Mouse (Mus musculus) naive thymus-derived CD4-positive, alpha-beta T cell, adult 5 months (primary cell): Measurements from ENCODE around the gene Chmp4b. TPM values are rescaled to one million over a fixed set of nuclear protein-coding genes. Genes with fewer than 3 reads are reported as not detected.

Experiments
- polyA plus RNA-seq: library from polyadenylated mRNA; unstranded; fragments of 100-300 nt; shearing (Covaris generic); gene quantifications from one replicate; pipeline ENCODE4 v1.2.1, GENCODE M21; 2017

The Chmp4b gene
- polyA plus RNA-seq = 24.5 TPM

DNA sequence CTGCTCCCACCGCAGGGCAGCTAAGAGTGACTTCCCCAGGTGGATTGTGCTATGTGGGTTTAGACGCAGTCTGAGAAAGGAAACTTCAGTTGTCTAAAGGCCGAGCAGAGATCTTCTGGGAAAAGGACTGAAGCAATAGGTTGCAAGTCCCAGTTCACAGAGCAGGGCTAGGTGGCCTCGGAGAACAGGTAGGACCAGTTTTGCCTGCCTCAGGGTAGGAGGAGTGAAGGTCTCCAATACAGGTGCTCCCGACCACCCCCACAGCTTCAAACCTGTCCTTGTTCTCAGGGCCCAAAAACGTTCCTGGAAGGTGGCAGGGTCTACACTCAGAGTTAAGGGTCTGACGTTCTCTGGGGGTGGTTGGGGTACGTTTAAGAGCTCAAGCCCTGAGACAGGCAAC is at the start of gene Chmp4b:
Gene Chmp4b, plus strand, starts transcription at position 343 of the 400 bp plus-strand sequence.

DNA sequence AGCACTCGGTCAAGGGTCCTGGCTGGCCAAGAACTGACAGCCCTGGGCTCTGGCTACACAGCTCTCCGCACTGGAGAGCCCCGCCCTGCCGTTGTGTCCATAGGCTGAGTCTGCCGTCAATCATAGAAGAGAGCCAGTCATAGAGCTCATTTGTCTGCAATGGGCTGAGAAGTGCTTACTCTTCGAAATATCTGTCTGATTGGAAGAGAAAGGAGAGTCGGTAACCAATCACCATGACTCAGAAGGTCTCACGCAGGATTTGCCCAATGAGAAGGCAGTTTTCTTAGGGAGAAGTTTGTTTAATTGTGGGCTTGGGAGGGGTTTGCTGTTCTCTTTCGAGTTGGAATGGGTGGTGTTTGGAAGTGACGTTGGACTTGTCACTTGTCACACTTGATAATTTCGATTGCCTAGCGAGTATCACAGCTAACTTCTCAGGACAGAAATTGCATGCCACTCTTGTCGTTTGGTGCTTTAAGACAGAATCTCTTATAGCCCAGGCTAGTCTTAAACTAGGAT is 47.8 kb upstream of the Chmp4b start, which contains the start of gene Pxmp4:
Gene Pxmp4, minus strand, starts transcription at position 71 of the 516 bp plus-strand sequence.

DNA sequence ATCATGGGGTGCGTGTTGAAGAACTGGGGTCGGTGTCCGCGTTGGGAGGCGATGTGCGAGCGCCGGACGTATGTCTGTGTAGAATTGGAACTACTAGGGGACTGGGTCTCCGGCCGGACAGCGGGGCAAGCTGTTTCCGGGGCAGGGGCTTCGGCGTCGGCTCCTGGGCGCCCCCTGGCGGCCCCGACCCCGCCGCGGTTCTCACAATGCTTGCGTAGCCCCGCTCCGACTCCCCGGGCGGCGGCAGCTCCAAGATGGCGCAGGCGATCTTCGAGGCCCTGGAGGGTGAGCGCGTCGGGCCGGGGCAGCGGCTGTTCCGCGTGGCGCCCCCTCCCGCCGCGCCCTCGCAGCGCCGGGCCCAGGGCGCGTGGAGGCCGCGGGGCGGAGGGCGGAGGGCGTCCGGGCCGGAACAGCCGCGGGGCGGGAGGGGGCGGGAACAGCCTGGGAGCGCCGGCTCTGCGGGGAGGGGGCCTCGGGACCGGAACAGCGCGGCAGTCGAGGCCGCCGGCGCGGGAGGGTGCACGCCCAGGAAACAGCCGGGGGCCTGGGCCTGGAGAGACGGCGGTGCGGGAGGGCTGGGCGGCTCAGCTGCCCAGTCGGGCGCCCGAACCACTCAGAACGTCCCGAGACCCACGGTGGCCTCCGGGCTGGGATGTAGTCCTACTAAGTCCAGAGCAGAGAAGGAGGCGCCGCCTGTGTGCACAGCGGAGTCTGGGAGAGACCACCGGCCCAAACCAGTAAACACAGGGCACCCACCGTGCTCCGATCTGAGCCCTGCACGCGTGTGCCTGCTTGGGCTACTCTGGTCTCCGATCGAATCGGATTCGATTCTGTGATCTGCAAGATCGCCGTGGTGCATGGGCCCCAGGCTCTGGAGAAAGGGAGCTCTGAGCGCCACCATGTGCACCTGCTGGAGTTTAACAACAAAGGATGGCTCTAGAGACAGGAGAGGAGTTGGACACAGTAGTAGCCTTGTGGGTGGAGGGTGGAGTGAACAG is 38.1 kb upstream of the Chmp4b start, which contains the start of the genes Zfp341 and 4930519P11Rik:
Gene Zfp341, plus strand, starts transcription at position 180 of the 998 bp plus-strand sequence.
Gene 4930519P11Rik, minus strand, starts transcription at position 320 of the 998 bp plus-strand sequence.

Other genes starting within 250 kb of the Chmp4b start
- gene Snta1, start 243.6 kb upstream of the Chmp4b start, polyA plus RNA-seq = not detected
- 34.7 TPM for gene Cbfa2t2, start 215.2 kb upstream of the Chmp4b start, polyA plus RNA-seq
- gene 1700003F12Rik, start 104.6 kb upstream of the Chmp4b start, polyA plus RNA-seq = not detected
- gene Actl10, start 99.9 kb upstream of the Chmp4b start, polyA plus RNA-seq = not detected
- gene Necab3, start 92.8 kb upstream of the Chmp4b start, polyA plus RNA-seq = 0.65 TPM
- 3.2 TPM for gene E2f1, start 81.8 kb upstream of the Chmp4b start, polyA plus RNA-seq
- 17.0 TPM for gene Pxmp4, start 48.0 kb upstream of the Chmp4b start, polyA plus RNA-seq
- 0.91 TPM for gene Zfp341, start 38.4 kb upstream of the Chmp4b start, polyA plus RNA-seq
- not detected for gene 4930519P11Rik, start 38.3 kb upstream of the Chmp4b start, polyA plus RNA-seq
- gene Gm14214, start 118.3 kb downstream of the Chmp4b start, polyA plus RNA-seq = not detected
- 170 TPM for gene Raly, start 139.4 kb downstream of the Chmp4b start, polyA plus RNA-seq
- not detected for gene a, start 139.7 kb downstream of the Chmp4b start, polyA plus RNA-seq
- 62.3 TPM for gene Eif2s2, start 241.2 kb downstream of the Chmp4b start, polyA plus RNA-seq